Mouse (Mus musculus) lung, postnatal 14 days (tissue): ENCODE measurements around the gene Cd3g.

ENCODE experiments used
- DNase-seq: peaks from one replicate; pipeline ENCODE4 v3.0.0; 2021

Cd3g gene

GRCm38 (mm10) chr9:44980242-44980641 lies at the start of gene Cd3g:
Gene Cd3g, minus strand, starts transcription at chr9:44980431.
- peak; percentile 14 for DNase-seq

GRCm38 (mm10) chr9:45027376-45027775 lies 47.1 kb upstream of the Cd3g start:
- DNase-seq, result no peak

- DNase-seq, result no peak
These were observed 44.0 kb upstream of the Cd3g start for GRCm38 (mm10) chr9:45024187-45024586.

GRCm38 (mm10) chr9:45023638-45024037 lies 43.4 kb upstream of the Cd3g start:
- no peak for DNase-seq

- DNase-seq, result peak; percentile 73
These were observed 42.6 kb upstream of the Cd3g start for GRCm38 (mm10) chr9:45022800-45023199.

GRCm38 (mm10) chr9:45018031-45018430 lies 37.8 kb upstream of the Cd3g start:
- DNase-seq, result no peak

GRCm38 (mm10) chr9:45015841-45016240 lies 35.6 kb upstream of the Cd3g start:
- DNase-seq, result no peak

- no peak for DNase-seq
These were observed 34.6 kb upstream of the Cd3g start for GRCm38 (mm10) chr9:45014879-45015278.

GRCm38 (mm10) chr9:45011291-45011690 lies 31.1 kb upstream of the Cd3g start:
- DNase-seq, result no peak

- no peak for DNase-seq
These were observed 30.2 kb upstream of the Cd3g start for GRCm38 (mm10) chr9:45010461-45010860.

GRCm38 (mm10) chr9:45009180-45010078 lies 29.2 kb upstream of the Cd3g start, which contains the start of gene Cd3e:
Gene Cd3e, minus strand, starts transcription at chr9:45009627.
- no peak for DNase-seq

GRCm38 (mm10) chr9:45008342-45008741 lies 28.1 kb upstream of the Cd3g start:
- DNase-seq, result no peak

GRCm38 (mm10) chr9:45007404-45007803 lies 27.2 kb upstream of the Cd3g start:
- DNase-seq, result no peak

GRCm38 (mm10) chr9:45000249-45000648 lies 20.0 kb upstream of the Cd3g start:
- DNase-seq, result no peak

GRCm38 (mm10) chr9:44999776-45000175 lies 19.5 kb upstream of the Cd3g start:
- no peak for DNase-seq

GRCm38 (mm10) chr9:44999171-44999570 lies 18.9 kb upstream of the Cd3g start:
- no peak for DNase-seq

GRCm38 (mm10) chr9:44998138-44998537 lies 17.9 kb upstream of the Cd3g start:
- no peak for DNase-seq

GRCm38 (mm10) chr9:44996590-44996989 lies 16.4 kb upstream of the Cd3g start:
- no peak for DNase-seq

GRCm38 (mm10) chr9:44994962-44995361 lies 14.7 kb upstream of the Cd3g start:
- no peak for DNase-seq

- DNase-seq, result no peak
These were observed 13.0 kb upstream of the Cd3g start for GRCm38 (mm10) chr9:44993268-44993667.

GRCm38 (mm10) chr9:44992271-44992670 lies 12.0 kb upstream of the Cd3g start:
- no peak for DNase-seq

GRCm38 (mm10) chr9:44991821-44992220 lies 11.6 kb upstream of the Cd3g start:
- DNase-seq, result no peak

GRCm38 (mm10) chr9:44986976-44987375 lies 6.7 kb upstream of the Cd3g start:
- no peak for DNase-seq

- DNase-seq, result peak; percentile 26
These were observed 6.1 kb upstream of the Cd3g start for GRCm38 (mm10) chr9:44986242-44986781.
